15 mouse cellular contexts compared by ENCODE assay signal in genomic region chr2:22627819-22628432, GRCm38 (mm10). TPM values are rescaled to one million over a fixed set of nuclear protein-coding genes. Genes with fewer than 3 reads are reported as not detected.
A peak's percentile ranks its signal among the peaks of the same experiment; 100 is the strongest.
DNase-seq lines count a peak whose midpoint lies in the region; ATAC-seq lines count a peak whose summit lies in the region.
"Had no signal": no experiment of that assay in that cellular context is flagged by ENCODE, and none has a peak within 500 bp of the region (broad histone marks: within the 10 kb centered on the region; RNA-seq: fewer than 3 reads in every experiment).

No protein-coding gene starts in this region.

- peaks cover 17% of the 10 kb centered on the region for H3K4me1 ChIP-seq in hindbrain, embryonic 13.5 days (replicated peaks)
- H3K4me1 ChIP-seq in midbrain, embryonic 13.5 days (replicated peaks) = peaks cover 16% of the 10 kb centered on the region
- H3K4me1 ChIP-seq: liver, embryonic 15.5 days had no signal

- H3K9me3 ChIP-seq in hindbrain, embryonic 13.5 days = no peaks in the 10 kb centered on the region
- H3K9me3 ChIP-seq in midbrain, embryonic 13.5 days = no peaks in the 10 kb centered on the region
- H3K9me3 ChIP-seq: embryonic facial prominence, embryonic 13.5 days; liver, embryonic 15.5 days had no signal

- WGBS in hindbrain, embryonic 13.5 days = 17% methylated on average over 5 of the region's 5 CpGs
- 16% methylated on average over 5 of the region's 5 CpGs for WGBS in midbrain, embryonic 13.5 days

- H3K27me3 ChIP-seq in hindbrain, embryonic 13.5 days = peaks cover 48% of the 10 kb centered on the region
- peaks cover 50% of the 10 kb centered on the region for H3K27me3 ChIP-seq in midbrain, embryonic 13.5 days

- H3K36me3 ChIP-seq in hindbrain, embryonic 13.5 days = peaks cover 9% of the 10 kb centered on the region; the same call in 1 of the 2 replicates
- H3K36me3 ChIP-seq in midbrain, embryonic 13.5 days = no peaks in the 10 kb centered on the region
- H3K36me3 ChIP-seq: embryonic facial prominence, embryonic 13.5 days; liver, embryonic 15.5 days had no signal

- DNase-seq in retina, postnatal 1 day = peak; percentile 48
- DNase-seq in retina, embryonic 14.5 days (ENCODE audit: low spot score) = no peak
- no peak for DNase-seq in gastrocnemius, postnatal 14 days
- no peak for DNase-seq in right cerebral cortex, adult 2 months (ENCODE audit: low spot score in 2 of 2)
- DNase-seq in testis, postnatal 10 days (ENCODE audit: low spot score) = no peak
- DNase-seq: cerebellum, postnatal 36 days; heart, postnatal 10 days; kidney, adult 18-20 months; thymus, postnatal 4 days had no signal

- peak overlapping the region; percentile 69 for H3K9ac ChIP-seq in hindbrain, embryonic 13.5 days
- peak overlapping the region; percentile 80 for H3K9ac ChIP-seq in midbrain, embryonic 13.5 days (replicated peaks)
- H3K9ac ChIP-seq: embryonic facial prominence, embryonic 13.5 days; liver, embryonic 15.5 days had no signal

- peak overlapping the region; percentile 61 for H3K4me3 ChIP-seq in hindbrain, embryonic 13.5 days
- H3K4me3 ChIP-seq in midbrain, embryonic 13.5 days (replicated peaks) = peak overlapping the region; percentile 56
- H3K4me3 ChIP-seq: embryonic facial prominence, embryonic 13.5 days; liver, embryonic 15.5 days had no signal

- H3K27ac ChIP-seq in hindbrain, embryonic 13.5 days = peak overlapping the region; percentile 98
- H3K27ac ChIP-seq in midbrain, embryonic 13.5 days = peak overlapping the region; percentile 97
- H3K27ac ChIP-seq: embryonic facial prominence, embryonic 13.5 days; liver, embryonic 15.5 days had no signal

- ATAC-seq in hindbrain, embryonic 13.5 days (ENCODE audit: low FRiP score) = peak; percentile 74
- ATAC-seq in midbrain, embryonic 13.5 days = peak; percentile 82

- H3K4me2 ChIP-seq in hindbrain, embryonic 13.5 days = peak overlapping the region; percentile 84
- H3K4me2 ChIP-seq in midbrain, embryonic 13.5 days (replicated peaks) = peak overlapping the region; percentile 77
- H3K4me2 ChIP-seq: embryonic facial prominence, embryonic 13.5 days; liver, embryonic 15.5 days had no signal

- intact Hi-C loops in gastrocnemius, postnatal 14 days (cut with DNase I; ENCODE audit: low total_unique reads) = no loop called here

RNA-seq across cellular contexts. Expression of gene Gad2, which starts 5.9 kb away (rescaled TPM):
- 62.9 and 68.3 TPM in 2 replicates for polyA plus RNA-seq in hindbrain, embryonic 13.5 days (2015; fragmentation: Nextera tagmentation; extraction: Ambion mirVana)
- polyA plus RNA-seq in midbrain, embryonic 13.5 days (2015; fragmentation: Nextera tagmentation; extraction: Ambion mirVana) = 84.0 and 90.6 TPM in 2 replicates
- total RNA-seq in gastrocnemius, postnatal 14 days (2021) = not detected
- total RNA-seq: adrenal gland, adult 18-20 months; gastrocnemius, postnatal 4 days had no signal
